ENCODE assay signal across 9 mouse cellular contexts in genomic region chr7:25717478-25717877, GRCm38 (mm10). TPM values are rescaled to one million over a fixed set of nuclear protein-coding genes. Genes with fewer than 3 reads are reported as not detected.
DNase-seq lines count a peak whose midpoint lies in the region; ATAC-seq and TF ChIP-seq lines count a peak whose summit lies in the region.
"Had no signal": no experiment of that assay in that cellular context is flagged by ENCODE, and none has a peak within 500 bp of the region (broad histone marks: within the 10 kb centered on the region; RNA-seq: fewer than 3 reads in every experiment).

No protein-coding gene starts in this region.

- H3K9ac ChIP-seq in neural tube, embryonic 12.5 days, result 0 out of 2 replicates have a peak overlapping the region, but pooled peaks have one; percentile 66
- H3K9ac ChIP-seq in liver, postnatal 0 days (replicated peaks), result no peak overlapping the region

- DNase-seq in heart, adult 11 months, result peak; percentile 88
- DNase-seq in heart, postnatal 14 days, result no peak
- DNase-seq in neural tube, embryonic 10.5 days (ENCODE audit: extremely low spot score, low spot score), result no peak
- DNase-seq in liver, postnatal 0 days, result no peak
- DNase-seq in spleen, adult 18-20 months, result no peak
- no peak for DNase-seq in cerebellum, postnatal 10 days

- ATAC-seq in neural tube, embryonic 12.5 days (ENCODE audit: low FRiP score, low read depth), result no peak
- ATAC-seq in liver, postnatal 0 days, result no peak
- no peak for ATAC-seq in CD4-positive, CD25-positive, alpha-beta regulatory T cell, adult 4 months

- peak overlapping the region; percentile 95 for H3K4me2 ChIP-seq in neural tube, embryonic 12.5 days (replicated peaks)
- H3K4me2 ChIP-seq in liver, postnatal 0 days (ENCODE audit: low read depth, low read length), result peak overlapping the region; percentile 85

- no peaks in the 10 kb centered on the region for H3K27me3 ChIP-seq in neural tube, embryonic 12.5 days (replicated peaks)
- H3K27me3 ChIP-seq in liver, postnatal 0 days (ENCODE audit: insufficient read depth, low read length), result no peaks in the 10 kb centered on the region

- peaks cover 16% of the 10 kb centered on the region for H3K4me1 ChIP-seq in neural tube, embryonic 12.5 days
- peaks cover 14% of the 10 kb centered on the region for H3K4me1 ChIP-seq in liver, postnatal 0 days (ENCODE audit: insufficient read depth)

- H3K4me3 ChIP-seq in neural tube, embryonic 12.5 days, result 0 out of 2 replicates have a peak overlapping the region, but pooled peaks have one; percentile 68
- 0 out of 2 replicates have a peak overlapping the region, but pooled peaks have one; percentile 90 for H3K4me3 ChIP-seq in liver, postnatal 0 days (ENCODE audit: low read depth, low read length)

- no peak for TF ChIP-seq EP300 in liver, postnatal 0 days (IDR thresholded peaks at IDR 0.05; ENCODE audit: low read depth)

- no peaks in the 10 kb centered on the region for H3K9me3 ChIP-seq in neural tube, embryonic 12.5 days
- H3K9me3 ChIP-seq in liver, postnatal 0 days (ENCODE audit: low read length), result no peaks in the 10 kb centered on the region

- no peak overlapping the region for H3K27ac ChIP-seq in neural tube, embryonic 12.5 days
- H3K27ac ChIP-seq in liver, postnatal 0 days (ENCODE audit: low read depth), result no peak overlapping the region

- H3K36me3 ChIP-seq in neural tube, embryonic 12.5 days, result peaks cover 58% of the 10 kb centered on the region
- peaks cover 50% of the 10 kb centered on the region for H3K36me3 ChIP-seq in liver, postnatal 0 days (replicated peaks; ENCODE audit: insufficient read depth, low read length)

- WGBS in neural tube, embryonic 12.5 days, result 90% methylated on average over 3 of the region's 3 CpGs
- whole genome bisulfite sequencing in liver, postnatal 0 days (ENCODE audit: insufficient replicate concordance), result 84% methylated on average over 3 of the region's 3 CpGs

- intact Hi-C loops in heart, postnatal 14 days (cut with DNase I), result no loop called here

- no peak for TF ChIP-seq CTCF in liver, postnatal 0 days (IDR thresholded peaks at IDR 0.05; ENCODE audit: low read depth)

RNA-seq across cellular contexts. Expression of gene Ccdc97, which starts 1.4 kb away (rescaled TPM):
- 10 to 100 TPM; 47.0 to 50.7 TPM for total RNA-seq in heart, postnatal 14 days (2021)
- polyA plus RNA-seq in neural tube, embryonic 12.5 days (2016; fragmentation: Nextera tagmentation; extraction: Ambion mirVana), result 31.3 and 34.0 TPM in 2 replicates
- 6.7 and 6.8 TPM in 2 replicates for polyA plus RNA-seq in liver, postnatal 0 days (2015; fragmentation: Nextera tagmentation; extraction: Ambion mirVana)
- 10 to 100 TPM; 36.5 to 68.4 TPM for polyA plus RNA-seq in CD4-positive, CD25-positive, alpha-beta regulatory T cell, adult 4 months (2017; shearing (Covaris generic))

RNA-seq across cellular contexts. Expression of gene Tgfb1, which starts 30.7 kb away (rescaled TPM):
- total RNA-seq in heart, postnatal 14 days (2021), result 10 to 100 TPM; 31.7 to 36.1 TPM
- 2.4 and 2.6 TPM in 2 replicates for polyA plus RNA-seq in neural tube, embryonic 12.5 days (2016; fragmentation: Nextera tagmentation; extraction: Ambion mirVana)
- 5.1 and 6.1 TPM in 2 replicates for polyA plus RNA-seq in liver, postnatal 0 days (2015; fragmentation: Nextera tagmentation; extraction: Ambion mirVana)
- 1 to 10 TPM; 6.9 to 9.7 TPM for polyA plus RNA-seq in CD4-positive, CD25-positive, alpha-beta regulatory T cell, adult 4 months (2017; shearing (Covaris generic))

RNA-seq across cellular contexts. Expression of gene B9d2, which starts 36.9 kb away (rescaled TPM):
- 10 to 100 TPM; 11.0 to 11.3 TPM for total RNA-seq in heart, postnatal 14 days (2021)
- polyA plus RNA-seq in neural tube, embryonic 12.5 days (2016; fragmentation: Nextera tagmentation; extraction: Ambion mirVana), result 34.8 and 35.7 TPM in 2 replicates
- polyA plus RNA-seq in liver, postnatal 0 days (2015; fragmentation: Nextera tagmentation; extraction: Ambion mirVana), result 15.0 and 16.0 TPM in 2 replicates
- polyA plus RNA-seq in CD4-positive, CD25-positive, alpha-beta regulatory T cell, adult 4 months (2017; shearing (Covaris generic)), result 10 to 100 TPM; 46.8 to 72.8 TPM

RNA-seq across cellular contexts. Expression of gene Hnrnpul1, which starts 37.1 kb away (rescaled TPM):
- 10 to 100 TPM; 88.8 to 89.0 TPM for total RNA-seq in heart, postnatal 14 days (2021)
- 64.7 and 67.0 TPM in 2 replicates for polyA plus RNA-seq in neural tube, embryonic 12.5 days (2016; fragmentation: Nextera tagmentation; extraction: Ambion mirVana)
- polyA plus RNA-seq in liver, postnatal 0 days (2015; fragmentation: Nextera tagmentation; extraction: Ambion mirVana), result 21.4 and 22.6 TPM in 2 replicates
- polyA plus RNA-seq in CD4-positive, CD25-positive, alpha-beta regulatory T cell, adult 4 months (2017; shearing (Covaris generic)), result 10 to 100 TPM; 40.5 to 57.0 TPM

RNA-seq across cellular contexts. Expression of gene Tmem91, which starts 42.5 kb away (rescaled TPM):
- under 1 TPM in 1 of 2 experiments, not detected in 1; 0.37 TPM for total RNA-seq in heart, postnatal 14 days (2021)
- 3.4 and 5.7 TPM in 2 replicates for polyA plus RNA-seq in neural tube, embryonic 12.5 days (2016; fragmentation: Nextera tagmentation; extraction: Ambion mirVana)
- polyA plus RNA-seq in liver, postnatal 0 days (2015; fragmentation: Nextera tagmentation; extraction: Ambion mirVana), result 0.58 and 0.76 TPM in 2 replicates
- 10 to 100 TPM; 15.2 to 31.5 TPM for polyA plus RNA-seq in CD4-positive, CD25-positive, alpha-beta regulatory T cell, adult 4 months (2017; shearing (Covaris generic))
- total RNA-seq: liver, adult 2 months had no signal
- polyA plus RNA-seq: liver, adult 2 months had no signal
